Mouse (Mus musculus) kidney, embryonic 14.5 days (tissue): ENCODE measurements around the gene Klhl35. TPM values are rescaled to one million over a fixed set of nuclear protein-coding genes. Genes with fewer than 3 reads are reported as not detected.
A peak's percentile ranks its signal among the peaks of the same experiment; 100 is the strongest.

ENCODE experiments used
- ATAC-seq: fragments of 200-750 bp; cut with Nextera tagmentation; 2 replicates; pipeline ENCODE4 v1.8.0; 2017; ENCODE audit warnings: moderate number of reproducible peaks, mild to moderate bottlenecking, moderate TSS enrichment, moderate library complexity; ENCODE audit not compliant: low FRiP score, low TSS enrichment
- H3K27ac ChIP-seq: fragments of 300-500 bp; sonication (generic); 2 replicates; pipeline ENCODE4 v1.5.1; 2014; ENCODE audit warnings: low read depth, mild to moderate bottlenecking, low read length, moderate library complexity, mixed read lengths
- H3K27me3 ChIP-seq: fragments of 300-500 bp; sonication (generic); 2 replicates; pipeline ENCODE4 v1.6.1; 2014; ENCODE audit warnings: mild to moderate bottlenecking, low read length; ENCODE audit not compliant: control insufficient read depth, insufficient read depth
- H3K36me3 ChIP-seq: fragments of 300-500 bp; sonication (generic); 2 replicates; pipeline ENCODE4 v1.6.1; 2014; ENCODE audit warnings: low read length, mixed read lengths; ENCODE audit not compliant: control insufficient read depth, insufficient read depth
- H3K4me1 ChIP-seq: fragments of 300-500 bp; sonication (generic); 2 replicates; pipeline ENCODE4 v1.6.1; 2014; ENCODE audit warnings: low read length, mixed read lengths; ENCODE audit not compliant: control insufficient read depth, insufficient read depth
- H3K4me2 ChIP-seq: fragments of 300-500 bp; sonication (generic); replicated peaks from 2 replicates; pipeline ENCODE4 v1.6.1; 2014; ENCODE audit warnings: low read depth, mild to moderate bottlenecking, low read length
- H3K4me3 ChIP-seq: fragments of 300-500 bp; sonication (generic); 2 replicates; pipeline ENCODE4 v1.5.1; 2014; ENCODE audit warnings: mild to moderate bottlenecking, low read length
- H3K9ac ChIP-seq: fragments of 300-500 bp; sonication (generic); 2 replicates; pipeline ENCODE4 v1.6.1; 2014; ENCODE audit warnings: low read depth, mild to moderate bottlenecking, low read length, moderate library complexity
- H3K9me3 ChIP-seq: fragments of 300-500 bp; sonication (generic); 2 replicates; pipeline ENCODE4 v1.6.1; 2016; ENCODE audit warnings: low read length; ENCODE audit not compliant: control insufficient read depth
- WGBS: fragments of 180-500 bp; shearing (Covaris S2); extraction: QIAGEN DNeasy Blood & Tissue Kit; methylation state at CpG from one replicate; pipeline ENCODE4 v1.1.7; 2014; 5-methylcytosine and 5-hydroxymethylcytosine counted together
- polyA plus RNA-seq: library from polyadenylated mRNA; unstranded; fragments of >200 nt; fragmentation: Nextera tagmentation; extraction: Ambion mirVana; gene quantifications from 2 replicates; pipeline ENCODE4 v1.2.1, GENCODE M21; 2014

The Klhl35 gene
- polyA plus RNA-seq, 1 experiment from 2014 or later = 1.1 TPM

DNA sequence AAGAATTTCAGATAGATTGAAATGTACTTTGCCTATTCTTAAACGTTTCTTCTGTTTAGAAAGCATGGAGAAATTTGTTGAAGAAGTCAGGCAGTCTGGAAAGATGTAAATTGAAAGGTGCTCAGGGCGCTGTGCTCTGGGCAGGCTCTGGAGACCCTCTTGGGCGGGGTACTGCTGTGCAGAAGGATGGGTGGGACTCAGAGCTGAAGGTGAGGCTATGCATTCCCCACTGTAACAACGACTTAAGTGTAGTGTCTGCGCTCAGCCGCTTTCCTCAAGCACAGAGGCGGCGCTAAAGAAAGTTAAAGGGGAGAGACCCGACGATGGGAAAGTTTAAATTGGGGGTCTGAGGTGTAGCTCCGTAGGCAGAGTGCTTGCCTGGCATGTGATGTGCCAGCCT lies 35.6 kb upstream of the Klhl35 start:
- Histone ChIP-seq H3K9ac (no peak overlapping the region), H3K9me3 (no peaks in the 10 kb centered on the region), H3K4me2 (no peak overlapping the region), H3K4me3 (no peak overlapping the region), H3K36me3 (no peaks in the 10 kb centered on the region), H3K4me1 (peaks cover under 1% of the 10 kb centered on the region; the same call in 1 of the 2 replicates), H3K27me3 (no peaks in the 10 kb centered on the region), H3K27ac (no peak overlapping the region)
- ATAC-seq = no peak
- WGBS = 67% methylated on average over 11 of the region's 11 CpGs

DNA sequence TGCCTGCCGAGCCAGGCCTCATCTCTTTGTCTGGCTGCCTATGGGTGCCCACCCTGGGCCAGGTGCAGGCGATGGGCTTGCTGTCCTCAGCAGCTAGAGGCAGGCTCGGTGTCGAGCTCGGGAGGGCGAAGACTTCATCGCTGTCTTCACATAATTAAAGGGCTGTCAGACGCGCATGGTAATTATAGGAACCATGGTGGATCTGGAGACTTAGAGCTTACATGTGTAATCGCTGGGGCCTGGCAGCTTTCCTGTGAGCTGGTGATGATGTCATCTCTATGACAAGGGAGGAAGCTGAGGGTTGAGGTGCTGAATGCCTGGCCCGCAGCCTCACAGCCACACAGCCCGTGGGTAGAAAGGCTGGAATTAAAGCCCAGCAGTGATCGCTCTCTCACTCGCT lies 33.6 kb upstream of the Klhl35 start:
- ATAC-seq = no peak
- Histone ChIP-seq H3K9ac (no peak overlapping the region), H3K4me1 (0 out of 2 replicates have a peak, but pooled peaks cover 5% of the 10 kb centered on the region), H3K4me3 (no peak overlapping the region), H3K27me3 (no peaks in the 10 kb centered on the region), H3K27ac (no peak overlapping the region), H3K9me3 (no peaks in the 10 kb centered on the region), H3K4me2 (no peak overlapping the region), H3K36me3 (no peaks in the 10 kb centered on the region)
- 54% methylated on average over 14 of the region's 14 CpGs for WGBS

DNA sequence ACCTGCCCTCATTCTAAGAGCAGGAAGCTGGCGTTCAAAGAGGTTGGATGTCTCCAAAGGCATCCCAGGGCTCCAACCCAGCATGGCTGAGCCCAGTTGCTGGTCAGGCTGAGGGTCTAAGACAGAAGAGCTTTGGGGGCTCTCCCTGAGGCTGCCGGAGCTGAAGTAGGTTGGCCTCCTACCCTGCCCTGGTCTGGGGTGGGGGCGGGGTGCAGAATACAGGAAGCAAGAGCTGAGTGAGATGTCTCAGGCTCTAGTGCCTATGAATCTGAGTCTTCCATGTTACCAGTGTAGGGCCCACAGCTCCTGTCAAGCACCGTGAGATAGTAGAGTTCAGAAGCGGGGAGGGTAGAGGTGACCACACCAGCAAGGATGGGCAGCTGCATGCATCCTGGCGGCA lies 32.9 kb upstream of the Klhl35 start:
- Histone ChIP-seq H3K9me3 (no peaks in the 10 kb centered on the region), H3K27ac (no peak overlapping the region), H3K4me3 (no peak overlapping the region), H3K27me3 (no peaks in the 10 kb centered on the region), H3K9ac (no peak overlapping the region), H3K4me2 (no peak overlapping the region), H3K36me3 (no peaks in the 10 kb centered on the region), H3K4me1 (0 out of 2 replicates have a peak, but pooled peaks cover 5% of the 10 kb centered on the region)
- ATAC-seq = no peak
- WGBS = 80% methylated on average over 6 of the region's 6 CpGs

DNA sequence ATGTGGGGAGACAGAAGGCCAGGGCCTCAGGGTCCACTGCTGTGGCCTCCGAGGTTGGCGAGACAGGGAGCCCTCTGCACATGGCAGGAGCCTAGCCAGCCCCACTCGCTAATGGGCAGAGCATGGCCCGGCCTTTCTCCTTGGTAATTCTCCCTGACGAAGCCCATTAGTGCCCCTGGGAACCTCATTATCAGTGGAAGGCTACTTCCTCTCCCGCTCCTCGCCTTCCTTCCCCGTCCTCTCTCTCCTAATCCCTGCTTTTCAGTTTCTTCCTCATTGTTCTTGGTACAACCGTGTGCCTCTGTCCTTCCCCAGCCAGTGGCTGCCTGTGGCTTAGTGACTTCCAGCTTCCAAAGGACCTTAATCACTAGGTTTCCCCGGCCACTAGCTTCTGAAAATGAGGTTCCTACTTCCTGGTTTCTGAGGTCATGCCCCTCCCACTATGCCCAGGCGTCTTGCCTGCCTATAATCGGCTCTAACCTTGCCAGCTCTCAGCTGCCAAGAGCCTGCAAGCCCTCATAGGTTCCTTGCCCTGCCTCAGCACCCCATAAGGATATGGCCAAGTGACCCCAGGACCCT lies 31.0 kb upstream of the Klhl35 start:
- Histone ChIP-seq H3K9me3 (no peaks in the 10 kb centered on the region), H3K27me3 (no peaks in the 10 kb centered on the region), H3K4me2 (no peak overlapping the region), H3K9ac (no peak overlapping the region), H3K4me1 (0 out of 2 replicates have a peak, but pooled peaks cover 5% of the 10 kb centered on the region), H3K4me3 (no peak overlapping the region), H3K36me3 (no peaks in the 10 kb centered on the region), H3K27ac (no peak overlapping the region)
- ATAC-seq = no peak
- 58% methylated on average over 12 of the region's 12 CpGs for WGBS

DNA sequence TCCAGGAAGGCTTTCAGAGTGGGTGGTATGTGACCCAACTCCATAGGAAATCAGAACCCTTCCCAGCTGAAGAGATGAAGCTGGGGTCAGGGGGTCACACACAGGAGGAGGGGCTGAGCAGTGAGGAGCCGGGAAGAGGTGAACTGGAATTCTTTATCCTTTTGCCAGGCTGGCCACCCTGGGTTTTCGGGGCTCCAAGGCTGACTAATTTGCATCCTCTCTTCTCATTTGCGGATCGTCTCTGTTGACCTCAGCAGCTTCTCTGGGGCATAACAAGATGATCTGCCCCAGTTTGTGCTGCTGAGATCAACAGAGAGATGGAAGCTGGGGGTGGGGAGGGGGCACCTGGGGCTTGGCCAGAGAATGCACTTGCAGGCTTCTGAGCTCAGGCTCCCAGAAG lies 29.3 kb upstream of the Klhl35 start:
- Histone ChIP-seq H3K4me1 (peaks cover 11% of the 10 kb centered on the region; the same call in 1 of the 2 replicates), H3K9me3 (no peaks in the 10 kb centered on the region)
- WGBS = 13% methylated on average over 4 of the region's 4 CpGs

DNA sequence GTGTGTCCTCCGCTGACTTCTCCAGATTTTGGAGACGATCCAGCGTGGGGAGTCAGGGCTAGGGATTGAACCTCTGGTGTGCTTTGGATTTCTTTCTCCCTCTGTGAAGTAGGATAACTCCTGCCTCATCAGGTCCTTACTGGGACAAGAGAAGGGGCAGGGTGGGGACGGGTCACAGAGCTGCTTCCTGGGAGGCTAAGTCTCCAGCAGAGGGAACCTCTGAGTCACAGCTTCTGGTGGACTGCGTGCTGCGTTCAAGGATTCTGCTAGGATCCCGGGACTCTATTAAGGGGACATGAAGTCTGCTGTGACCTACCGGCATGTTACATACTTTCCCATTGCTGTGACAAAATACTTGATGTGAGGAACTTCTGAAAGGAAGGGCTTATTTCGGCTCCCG lies 26.9 kb upstream of the Klhl35 start:
- Histone ChIP-seq H3K27me3 (no peaks in the 10 kb centered on the region), H3K36me3 (no peaks in the 10 kb centered on the region), H3K9ac (no peak overlapping the region), H3K4me3 (no peak overlapping the region), H3K4me2 (no peak overlapping the region), H3K4me1 (peaks cover 20% of the 10 kb centered on the region; the same call in 1 of the 2 replicates), H3K9me3 (no peaks in the 10 kb centered on the region), H3K27ac (no peak overlapping the region)
- no peak for ATAC-seq
- 72% methylated on average over 10 of the region's 10 CpGs for WGBS

More for the DNA sequence above, 29.3 kb upstream of the Klhl35 start:
- ATAC-seq = no peak
- Histone ChIP-seq H3K4me3 (no peak overlapping the region), H3K27ac (no peak overlapping the region), H3K27me3 (no peaks in the 10 kb centered on the region), H3K36me3 (no peaks in the 10 kb centered on the region), H3K4me2 (no peak overlapping the region), H3K9ac (no peak overlapping the region; the same call in 1 of the 2 replicates)

DNA sequence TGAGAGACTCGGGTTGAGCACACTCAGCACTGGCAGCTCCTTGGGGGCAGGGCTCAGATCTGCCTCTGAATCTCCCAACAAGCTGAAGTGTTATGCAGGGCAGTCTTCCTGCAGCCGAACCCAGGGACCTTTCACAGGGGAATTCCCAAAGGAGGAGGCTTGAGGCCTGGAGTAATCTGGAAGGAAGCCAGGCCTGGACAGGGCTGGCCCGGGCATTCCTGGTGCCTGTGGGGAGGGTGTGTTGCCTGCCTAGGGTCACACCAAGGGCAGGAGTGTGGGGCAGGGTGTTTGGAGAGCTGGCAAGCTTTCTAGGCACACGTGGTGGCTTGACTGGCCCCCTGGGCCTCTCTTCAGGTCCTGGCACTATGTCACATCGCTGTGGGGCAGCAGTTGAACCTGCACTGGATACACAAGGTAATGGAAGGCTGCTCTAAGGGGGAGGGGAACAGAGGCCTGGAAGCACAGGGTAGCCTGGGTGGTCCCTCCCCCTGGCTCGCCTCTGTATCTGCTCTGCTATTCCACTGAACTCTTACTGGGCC lies 24.2 kb upstream of the Klhl35 start:
- H3K4me1 ChIP-seq = peaks cover 19% of the 10 kb centered on the region; the same call in 1 of the 2 replicates
- H3K36me3 ChIP-seq = no peaks in the 10 kb centered on the region
- no peak overlapping the region; the same call in 1 of the 2 replicates for H3K9ac ChIP-seq
- ATAC-seq = peak; percentile 61
- H3K9me3 ChIP-seq = no peaks in the 10 kb centered on the region
- H3K4me3 ChIP-seq = no peak overlapping the region
- H3K27me3 ChIP-seq = no peaks in the 10 kb centered on the region
- H3K4me2 ChIP-seq = no peak overlapping the region
- H3K27ac ChIP-seq = peak overlapping the region; percentile 55; the same call in 1 of the 2 replicates
- WGBS = 21% methylated on average over 6 of the region's 6 CpGs

DNA sequence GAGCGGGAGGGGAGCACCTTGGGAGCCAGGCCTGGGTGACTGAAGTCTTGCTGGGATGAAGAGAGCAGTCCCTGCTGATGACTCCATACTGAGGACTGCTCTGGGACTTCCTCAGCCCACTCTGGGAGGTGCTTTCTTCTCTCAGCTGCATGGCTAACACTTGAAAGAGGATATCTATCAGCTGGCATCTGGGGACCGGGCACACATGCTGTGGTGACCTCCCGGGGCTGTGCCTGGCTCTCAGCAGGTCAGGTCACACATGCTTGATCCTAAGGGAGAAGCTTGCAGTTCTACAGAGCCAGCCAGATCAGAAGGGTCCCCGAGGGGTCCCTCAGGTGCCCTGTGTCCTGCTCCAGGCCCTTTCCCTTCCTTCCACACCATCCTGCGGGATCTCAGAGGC lies 22.6 kb upstream of the Klhl35 start:
- Histone ChIP-seq H3K27me3 (no peaks in the 10 kb centered on the region), H3K4me1 (peaks cover 15% of the 10 kb centered on the region; the same call in 1 of the 2 replicates), H3K9me3 (no peaks in the 10 kb centered on the region), H3K9ac (no peak overlapping the region), H3K4me2 (no peak overlapping the region), H3K27ac (no peak overlapping the region), H3K4me3 (no peak overlapping the region), H3K36me3 (no peaks in the 10 kb centered on the region)
- ATAC-seq = no peak
- WGBS = 64% methylated on average over 5 of the region's 5 CpGs

DNA sequence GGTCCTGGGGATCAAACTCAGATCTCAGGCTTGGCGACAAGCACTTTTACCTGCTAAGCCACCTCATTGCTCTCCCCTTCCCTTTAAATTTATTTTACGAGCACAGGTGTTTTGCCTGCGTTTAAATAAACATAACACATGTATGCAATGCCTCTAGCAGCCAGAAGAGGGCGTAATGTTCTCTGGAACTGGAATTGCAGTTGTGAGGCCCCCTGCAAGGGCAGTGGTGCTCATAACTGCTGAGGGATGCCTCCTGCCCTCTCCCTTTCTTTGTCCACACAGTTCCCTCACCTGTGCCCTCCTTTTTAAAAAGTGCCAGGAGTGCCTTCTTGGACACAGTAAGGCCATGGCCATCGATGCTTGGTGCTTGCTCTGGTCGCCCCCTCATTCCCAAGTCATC lies 21.8 kb upstream of the Klhl35 start:
- H3K27ac ChIP-seq = no peak overlapping the region
- H3K4me3 ChIP-seq = no peak overlapping the region
- no peak overlapping the region for H3K4me2 ChIP-seq
- peaks cover 15% of the 10 kb centered on the region; the same call in 1 of the 2 replicates for H3K4me1 ChIP-seq
- no peaks in the 10 kb centered on the region for H3K27me3 ChIP-seq
- no peaks in the 10 kb centered on the region for H3K9me3 ChIP-seq
- ATAC-seq = no peak
- H3K9ac ChIP-seq = no peak overlapping the region
- WGBS = 67% methylated on average over 6 of the region's 6 CpGs
- H3K36me3 ChIP-seq = no peaks in the 10 kb centered on the region
